Mouse (Mus musculus): ENCODE measurements around the gene Aplp1. TPM values are rescaled to one million over a fixed set of nuclear protein-coding genes. Genes with fewer than 3 reads are reported as not detected.
A peak's percentile ranks its signal among the peaks of the same experiment; 100 is the strongest.
"Not testable (repeated sequence)": the region's sequence is repeated elsewhere in the genome, so short reads cannot be mapped to it uniquely, and the experiment has no call there.

The Aplp1 gene
- polyA plus RNA-seq (2015; fragmentation: Nextera tagmentation; extraction: Ambion mirVana): 528 and 571 TPM in 2 replicates

DNA sequence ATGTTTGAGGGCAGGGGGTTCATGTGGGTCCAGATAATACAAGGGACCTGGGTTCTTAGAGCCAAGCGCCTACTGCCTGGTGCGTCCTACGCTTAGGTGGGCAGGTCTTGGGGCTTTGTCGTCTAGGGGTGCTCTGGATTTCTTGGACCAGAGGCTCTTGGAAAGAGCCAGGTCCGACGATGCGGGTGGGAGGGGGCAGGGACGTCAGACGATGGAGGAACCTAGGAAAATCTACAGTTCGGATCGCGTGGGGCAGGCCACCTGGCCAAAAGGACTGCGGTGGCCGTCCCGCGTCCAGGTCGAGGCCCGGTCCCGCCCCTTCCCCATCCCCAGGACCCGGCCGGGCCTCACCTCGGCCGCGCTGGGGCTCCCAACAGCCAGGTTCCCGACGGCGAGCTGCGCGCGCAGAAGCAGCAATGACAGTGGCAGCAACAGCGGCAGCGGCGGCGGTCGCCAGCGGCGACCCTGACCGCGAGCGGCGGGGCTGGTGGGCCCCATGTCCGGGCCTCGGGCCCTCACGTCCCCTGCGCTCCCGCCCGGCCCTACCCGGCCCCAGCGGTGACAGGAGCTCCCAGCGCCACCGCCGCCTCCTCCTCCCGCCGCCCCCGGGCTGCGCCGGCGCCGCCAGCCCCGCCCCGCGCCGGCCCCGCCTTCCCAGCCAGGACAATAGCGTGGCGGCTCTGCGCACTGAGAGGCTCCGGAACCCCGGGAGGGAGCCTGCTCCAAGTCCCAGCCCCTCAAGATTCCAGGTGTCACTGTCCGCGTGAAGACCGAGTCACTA, at the start of gene Aplp1:
Gene Aplp1, minus strand, starts transcription at position 565 of the 781 bp plus-strand sequence.
- Histone ChIP-seq H3K36me3 (peaks cover 31% of the 10 kb centered on the region), H3K4me3 (peak within 1 kb of the TSS; percentile 86), H3K4me1 (replicated peaks) (peaks cover 44% of the 10 kb centered on the region), H3K27ac (replicated peaks) (peak within 1 kb of the TSS; percentile 98), H3K9me3 (no peaks in the 10 kb centered on the region), H3K4me2 (peak within 1 kb of the TSS; percentile 86), H3K27me3 (no peaks in the 10 kb centered on the region), H3K9ac (peak within 1 kb of the TSS; percentile 98)
- WGBS: under 1% methylated on average over 54 of the region's 72 CpGs
- peak; percentile 82 for ATAC-seq (ENCODE audit: low read depth)

DNA sequence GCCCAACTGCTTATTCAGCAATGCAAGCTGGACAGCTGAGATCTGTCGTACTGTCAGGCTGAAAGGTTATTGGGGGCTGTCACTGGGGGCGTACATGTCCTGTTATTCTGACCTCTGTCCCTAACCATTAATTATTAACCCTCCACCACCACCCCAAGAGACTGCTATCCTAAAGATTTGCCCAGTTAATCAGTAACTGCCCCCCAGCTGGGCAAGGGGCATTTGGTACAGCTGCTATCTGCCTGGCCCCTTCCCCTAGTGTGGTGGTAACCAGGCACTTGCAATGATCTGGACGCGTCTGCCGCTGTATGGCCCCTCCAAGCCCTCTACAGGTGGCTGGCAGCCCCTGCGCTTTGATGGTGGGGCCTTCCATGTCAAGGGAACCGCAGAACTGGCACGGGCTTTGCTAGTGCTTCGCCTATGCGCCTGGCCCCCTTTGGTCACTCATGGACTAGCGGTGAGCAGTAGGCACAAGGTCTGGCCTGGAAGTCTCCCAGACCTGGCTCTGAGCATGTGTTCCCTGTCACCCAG, 48.1 kb upstream of the Aplp1 start, which contains the start of gene Prodh2:
Gene Prodh2, plus strand, starts transcription at position 222 of the 531 bp plus-strand sequence.
- Histone ChIP-seq H3K9ac (no peak within 1 kb of the TSS), H3K4me1 (replicated peaks) (no peaks in the 10 kb centered on the region), H3K4me3 (no peak within 1 kb of the TSS), H3K36me3 (no peaks in the 10 kb centered on the region), H3K27me3 (no peaks in the 10 kb centered on the region), H3K9me3 (no peaks in the 10 kb centered on the region), H3K4me2 (no peak within 1 kb of the TSS), H3K27ac (replicated peaks) (no peak within 1 kb of the TSS)
- ATAC-seq (ENCODE audit: low read depth): no peak
- 47% methylated on average over 11 of the region's 11 CpGs for WGBS

DNA sequence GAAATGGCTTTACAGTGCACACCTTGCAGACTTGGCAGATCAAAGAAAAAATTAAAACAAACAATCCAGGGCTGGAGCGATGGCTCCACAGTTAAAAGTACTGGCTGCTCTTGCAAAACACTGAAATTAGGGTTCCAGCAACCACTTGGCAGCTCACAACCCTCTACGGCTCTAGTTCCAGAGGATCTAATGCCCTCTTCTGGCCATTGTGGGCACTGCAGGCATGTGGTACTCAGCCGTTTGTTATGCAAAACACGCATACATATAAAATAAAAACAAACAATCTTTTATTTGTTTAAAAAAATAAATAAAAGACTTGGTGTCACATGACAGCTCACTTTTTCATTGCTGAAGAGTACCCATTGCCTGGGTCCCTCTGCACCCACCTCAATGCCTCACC, 47.4 kb upstream of the Aplp1 start:
- 19% methylated on average over 4 of the region's 4 CpGs for WGBS
- Histone ChIP-seq H3K4me2 (no peak overlapping the region), H3K9ac (no peak overlapping the region), H3K27me3 (no peaks in the 10 kb centered on the region), H3K27ac (replicated peaks) (no peak overlapping the region), H3K9me3 (no peaks in the 10 kb centered on the region), H3K36me3 (no peaks in the 10 kb centered on the region), H3K4me3 (no peak overlapping the region), H3K4me1 (replicated peaks) (no peaks in the 10 kb centered on the region)
- ATAC-seq (ENCODE audit: low read depth): no peak

DNA sequence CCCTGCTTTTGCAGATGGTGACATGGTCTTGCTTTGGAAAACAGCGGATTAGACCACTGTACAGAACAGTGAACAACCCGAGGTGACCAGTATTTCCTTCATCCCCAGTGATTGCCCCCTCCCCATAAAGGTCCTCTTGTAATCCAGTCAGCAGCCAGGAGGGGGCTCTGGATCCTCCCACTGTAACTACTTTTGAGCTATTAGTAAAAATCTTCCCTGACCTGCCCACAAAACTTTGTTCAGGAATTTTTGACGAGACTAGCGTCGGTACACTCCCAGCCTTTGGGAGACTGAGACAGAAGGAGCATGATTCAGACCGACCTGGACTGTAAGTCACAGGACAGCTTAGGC, 45.6 kb upstream of the Aplp1 start:
- peaks cover 2% of the 10 kb centered on the region; the same call in 1 of the 2 replicates for H3K27me3 ChIP-seq
- H3K4me2 ChIP-seq: no peak overlapping the region
- ATAC-seq (ENCODE audit: low read depth): no peak
- no peak overlapping the region for H3K4me3 ChIP-seq
- no peak overlapping the region for H3K9ac ChIP-seq
- H3K9me3 ChIP-seq: no peaks in the 10 kb centered on the region
- 22% methylated on average over 6 of the region's 6 CpGs for WGBS
- no peaks in the 10 kb centered on the region for H3K36me3 ChIP-seq
- H3K4me1 ChIP-seq (replicated peaks): no peaks in the 10 kb centered on the region
- H3K27ac ChIP-seq (replicated peaks): no peak overlapping the region

DNA sequence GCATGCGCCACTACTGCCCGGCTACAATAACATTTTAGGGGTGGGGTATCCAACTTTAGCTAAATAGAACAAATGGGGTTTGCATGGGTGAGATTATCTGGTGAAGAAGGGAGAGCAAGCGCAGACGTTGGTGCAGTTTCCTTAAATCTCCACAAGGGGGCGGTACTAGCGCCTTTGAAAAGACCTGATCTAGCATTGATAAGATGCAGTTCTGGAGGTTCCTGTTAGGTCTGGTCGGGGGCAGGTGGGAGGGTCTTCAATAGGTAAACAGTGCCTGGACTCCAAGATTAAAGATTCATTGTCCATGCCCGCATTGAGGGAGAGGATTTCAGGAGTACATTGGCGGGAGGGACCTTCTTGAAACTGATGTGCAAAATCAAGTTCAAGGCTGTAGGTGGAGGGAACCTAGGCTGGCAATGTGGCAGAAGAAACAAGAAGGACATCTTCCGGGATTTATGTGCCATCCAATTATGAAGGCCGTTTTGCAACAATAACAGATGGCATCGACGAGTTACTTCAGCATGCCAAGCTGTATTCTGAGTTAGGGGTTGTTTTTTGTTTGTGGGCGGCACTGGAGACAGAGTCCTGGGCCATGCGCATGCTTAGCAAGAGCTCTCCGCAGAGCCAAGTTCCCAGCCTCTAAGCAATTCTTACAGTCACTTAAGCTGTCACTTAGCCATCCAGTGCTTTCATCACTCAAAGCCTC, 45.1 kb upstream of the Aplp1 start:
- Histone ChIP-seq H3K27me3 (peaks cover 2% of the 10 kb centered on the region; the same call in 1 of the 2 replicates), H3K4me1 (replicated peaks) (no peaks in the 10 kb centered on the region), H3K36me3 (no peaks in the 10 kb centered on the region), H3K9me3 (no peaks in the 10 kb centered on the region), H3K9ac (no peak overlapping the region), H3K4me2 (no peak overlapping the region), H3K4me3 (no peak overlapping the region), H3K27ac (replicated peaks) (no peak overlapping the region)
- WGBS: 38% methylated on average over 16 of the region's 16 CpGs
- no peak for ATAC-seq (ENCODE audit: low read depth)

DNA sequence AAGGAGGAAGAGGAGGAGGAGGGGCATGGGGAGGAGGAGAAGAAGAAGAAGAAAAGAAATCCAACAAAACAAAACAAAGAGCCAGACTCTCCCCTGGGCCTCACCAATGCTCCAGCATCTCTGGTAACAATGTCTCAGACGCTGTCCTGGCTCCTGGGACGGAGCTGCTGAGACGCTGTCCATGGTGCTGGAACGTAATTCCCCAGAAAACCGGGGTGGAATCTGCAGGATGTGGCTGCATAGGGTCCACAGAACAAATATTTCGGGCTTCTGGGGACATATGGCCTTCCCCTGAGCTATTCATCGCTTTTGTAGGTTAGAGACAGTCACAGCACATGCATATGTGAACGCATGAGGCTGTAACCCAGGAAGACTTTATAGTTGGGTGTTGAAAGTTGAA, 38.9 kb upstream of the Aplp1 start:
- Histone ChIP-seq H3K4me3 (no peak overlapping the region), H3K4me1 (replicated peaks) (no peaks in the 10 kb centered on the region), H3K9me3 (no peaks in the 10 kb centered on the region), H3K27ac (replicated peaks) (no peak overlapping the region), H3K27me3 (peaks cover 20% of the 10 kb centered on the region), H3K36me3 (no peaks in the 10 kb centered on the region), H3K4me2 (no peak overlapping the region), H3K9ac (no peak overlapping the region)
- 16% methylated on average over 8 of the region's 8 CpGs for WGBS
- ATAC-seq (ENCODE audit: low read depth): no peak

DNA sequence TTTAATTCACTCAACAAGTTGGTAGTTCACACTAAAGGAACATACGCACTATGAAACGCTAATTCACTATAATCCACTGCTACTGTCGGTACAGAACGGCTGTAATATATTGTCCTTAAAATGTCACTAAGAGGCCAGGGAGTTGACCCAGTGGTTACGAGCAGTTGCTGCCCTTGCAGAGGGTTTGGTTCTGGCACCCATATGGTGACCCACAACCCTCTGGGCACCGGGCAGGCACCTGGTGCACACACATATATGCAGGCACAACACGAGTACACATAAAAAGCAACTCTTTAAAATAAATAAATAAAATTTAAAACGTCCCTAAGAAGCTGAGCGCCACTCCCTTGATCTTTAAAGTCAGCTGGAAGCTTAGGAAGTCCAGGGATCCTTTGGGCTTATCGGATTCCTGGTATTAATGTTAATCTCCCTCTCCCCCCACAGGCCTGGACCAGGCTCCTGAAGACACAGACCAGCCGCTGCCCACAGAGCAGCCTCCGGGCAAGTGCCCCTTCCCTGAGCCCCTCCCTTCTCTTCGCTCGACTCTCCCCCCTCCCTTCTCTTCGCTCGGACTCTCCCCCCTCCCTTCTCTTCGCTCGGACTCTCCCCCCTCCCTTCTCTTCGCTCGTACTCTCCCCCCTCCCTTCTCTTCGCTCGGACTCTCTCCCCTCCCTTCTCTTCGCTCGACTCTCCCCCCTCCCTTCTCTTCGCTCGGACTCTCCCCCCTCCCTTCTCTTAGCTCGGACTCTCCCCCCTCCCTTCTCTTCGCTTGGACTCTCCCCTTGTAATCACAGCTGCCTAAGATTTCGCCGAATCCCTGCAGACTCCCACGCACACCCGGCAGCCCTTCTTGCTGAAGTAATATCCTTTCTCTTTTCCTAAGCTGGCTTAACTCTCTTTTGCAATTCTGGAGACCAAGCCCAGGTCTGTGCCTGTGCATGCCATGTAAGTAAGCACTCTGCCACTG, 32.4 kb upstream of the Aplp1 start:
- peak overlapping the region; percentile 32 for H3K4me3 ChIP-seq
- H3K27me3 ChIP-seq: peaks cover 23% of the 10 kb centered on the region
- H3K4me1 ChIP-seq (replicated peaks): peaks cover 9% of the 10 kb centered on the region
- peak; percentile 57 for ATAC-seq (ENCODE audit: low read depth)
- no peaks in the 10 kb centered on the region for H3K36me3 ChIP-seq
- H3K9me3 ChIP-seq: no peaks in the 10 kb centered on the region
- peak overlapping the region; percentile 57 for H3K4me2 ChIP-seq
- H3K9ac ChIP-seq: peak overlapping the region; percentile 58
- 6% methylated on average over 29 of the region's 32 CpGs for WGBS
- H3K27ac ChIP-seq (replicated peaks): no peak overlapping the region

DNA sequence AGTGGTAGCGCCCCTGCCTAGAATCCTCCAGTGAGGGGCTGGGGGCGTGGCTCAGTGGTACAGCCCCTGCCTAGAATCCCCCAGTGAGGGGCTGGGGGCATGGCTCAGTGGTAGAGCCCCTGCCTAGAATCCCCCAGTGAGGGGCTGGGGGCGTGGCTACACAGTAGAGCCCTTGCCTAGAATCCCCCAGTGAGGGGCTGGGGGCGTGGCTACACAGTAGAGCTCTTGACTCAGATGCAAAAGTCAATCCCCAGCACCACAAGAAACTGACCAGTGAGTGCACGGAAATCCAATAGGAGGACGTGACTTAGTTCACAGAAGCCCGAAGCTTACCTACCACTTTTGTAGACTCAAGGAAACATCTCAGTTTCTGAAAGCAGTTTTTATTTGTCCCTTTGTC, 30.8 kb upstream of the Aplp1 start:
- H3K4me1 ChIP-seq (replicated peaks); H3K27ac ChIP-seq (replicated peaks); H3K9me3 ChIP-seq; H3K36me3 ChIP-seq; H3K4me3 ChIP-seq; ATAC-seq (ENCODE audit: low read depth); H3K4me2 ChIP-seq; H3K9ac ChIP-seq: not testable (repeated sequence)
- WGBS: 84% methylated on average over 7 of the region's 7 CpGs
- peaks cover 12% of the 10 kb centered on the region; the same call in 1 of the 2 replicates for H3K27me3 ChIP-seq

DNA sequence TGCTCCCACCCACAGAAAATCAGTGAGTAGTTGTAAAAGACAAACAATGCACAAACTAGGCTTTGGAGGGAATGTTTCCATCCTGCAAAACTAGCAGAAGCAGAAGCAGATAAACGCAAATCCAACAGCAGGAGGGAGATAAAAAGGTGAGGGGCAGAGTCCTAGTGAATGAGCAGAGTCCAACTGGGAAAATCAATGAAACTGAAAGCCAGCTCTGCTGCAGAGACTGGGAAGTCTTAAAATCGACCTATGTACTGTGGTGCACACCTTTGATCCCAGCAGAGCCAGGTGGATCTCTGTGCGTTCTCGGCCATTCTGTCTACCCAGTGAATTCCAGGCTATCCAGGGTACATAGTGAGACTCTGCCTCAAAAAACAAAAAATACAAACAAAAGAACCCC, 29.7 kb upstream of the Aplp1 start:
- Histone ChIP-seq H3K36me3 (no peaks in the 10 kb centered on the region), H3K4me3 (no peak overlapping the region), H3K4me2 (no peak overlapping the region), H3K9me3 (no peaks in the 10 kb centered on the region), H3K9ac (no peak overlapping the region), H3K27ac (replicated peaks) (no peak overlapping the region), H3K4me1 (replicated peaks) (peaks cover 9% of the 10 kb centered on the region), H3K27me3 (peaks cover 10% of the 10 kb centered on the region; the same call in 1 of the 2 replicates)
- no peak for ATAC-seq (ENCODE audit: low read depth)
- 75% methylated on average over 4 of the region's 4 CpGs for WGBS

DNA sequence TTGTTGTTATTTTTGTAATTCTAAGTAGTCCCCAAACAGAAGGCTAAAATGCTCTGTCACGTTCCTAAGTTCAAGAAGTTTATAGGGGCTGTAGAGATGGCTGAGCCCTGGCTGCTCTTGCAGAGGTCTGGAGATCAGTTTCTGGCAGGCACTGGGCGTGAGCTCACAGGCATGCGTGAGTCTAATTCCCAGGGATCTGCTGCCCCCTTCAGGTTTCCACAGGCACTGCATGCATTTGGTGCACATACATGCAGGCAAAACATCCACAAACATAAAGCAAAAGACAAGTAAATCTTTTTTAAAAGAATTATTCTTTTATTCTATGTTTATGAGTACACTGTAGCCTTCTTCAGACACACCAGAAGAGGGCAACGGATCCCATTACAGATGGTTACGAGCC, 27.1 kb upstream of the Aplp1 start:
- Histone ChIP-seq H3K9me3 (no peaks in the 10 kb centered on the region), H3K27me3 (peaks cover 19% of the 10 kb centered on the region), H3K36me3 (no peaks in the 10 kb centered on the region), H3K4me3 (no peak overlapping the region), H3K9ac (no peak overlapping the region), H3K4me1 (replicated peaks) (peaks cover 2% of the 10 kb centered on the region), H3K27ac (replicated peaks) (no peak overlapping the region), H3K4me2 (no peak overlapping the region)
- 42% methylated on average over 5 of the region's 5 CpGs for WGBS
- no peak for ATAC-seq (ENCODE audit: low read depth)

DNA sequence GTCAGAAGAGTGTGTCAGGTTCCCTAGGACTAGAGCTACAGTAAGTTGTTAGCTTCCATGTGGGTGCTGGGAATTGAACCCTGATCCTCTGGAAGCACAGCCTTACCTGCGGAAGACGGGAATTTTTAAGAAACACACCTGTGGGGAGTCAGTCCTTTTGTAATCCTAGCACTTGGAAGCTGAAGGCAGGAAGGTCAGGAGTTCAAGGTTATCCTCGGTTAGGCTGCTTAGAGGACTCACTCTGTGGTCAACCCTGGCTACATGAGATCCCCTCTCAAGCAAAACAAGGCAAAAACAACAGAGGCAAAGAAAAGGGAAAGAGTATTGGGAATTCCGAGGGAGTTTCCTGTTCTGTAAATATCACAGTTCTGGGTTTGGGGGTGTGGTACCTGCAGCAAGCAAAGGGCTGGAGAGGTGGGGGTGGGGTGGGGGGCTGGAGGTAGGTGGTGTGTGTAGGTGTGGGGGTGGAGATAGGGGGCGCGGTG, 19.5 kb upstream of the Aplp1 start:
- Histone ChIP-seq H3K27me3 (peaks cover 95% of the 10 kb centered on the region), H3K4me2 (no peak overlapping the region), H3K4me3 (no peak overlapping the region), H3K27ac (replicated peaks) (no peak overlapping the region), H3K36me3 (no peaks in the 10 kb centered on the region), H3K9ac (no peak overlapping the region), H3K4me1 (replicated peaks) (no peaks in the 10 kb centered on the region; the same call in 1 of the 2 replicates), H3K9me3 (no peaks in the 10 kb centered on the region)
- WGBS: 13% methylated on average over 6 of the region's 6 CpGs
- no peak for ATAC-seq (ENCODE audit: low read depth)
